Mouse (Mus musculus): ENCODE measurements around the gene Gzma. TPM values are rescaled to one million over a fixed set of nuclear protein-coding genes. Genes with fewer than 3 reads are reported as not detected.

The Gzma gene
- 0.33 and 0.40 TPM in 2 replicates for polyA plus RNA-seq (2015; fragmentation: Nextera tagmentation; extraction: Ambion mirVana)

GRCm38 (mm10) chr13:113100879-113101278 is at the start of gene Gzma:
Gzma (minus strand) TSS chr13:113100981.

DNA sequence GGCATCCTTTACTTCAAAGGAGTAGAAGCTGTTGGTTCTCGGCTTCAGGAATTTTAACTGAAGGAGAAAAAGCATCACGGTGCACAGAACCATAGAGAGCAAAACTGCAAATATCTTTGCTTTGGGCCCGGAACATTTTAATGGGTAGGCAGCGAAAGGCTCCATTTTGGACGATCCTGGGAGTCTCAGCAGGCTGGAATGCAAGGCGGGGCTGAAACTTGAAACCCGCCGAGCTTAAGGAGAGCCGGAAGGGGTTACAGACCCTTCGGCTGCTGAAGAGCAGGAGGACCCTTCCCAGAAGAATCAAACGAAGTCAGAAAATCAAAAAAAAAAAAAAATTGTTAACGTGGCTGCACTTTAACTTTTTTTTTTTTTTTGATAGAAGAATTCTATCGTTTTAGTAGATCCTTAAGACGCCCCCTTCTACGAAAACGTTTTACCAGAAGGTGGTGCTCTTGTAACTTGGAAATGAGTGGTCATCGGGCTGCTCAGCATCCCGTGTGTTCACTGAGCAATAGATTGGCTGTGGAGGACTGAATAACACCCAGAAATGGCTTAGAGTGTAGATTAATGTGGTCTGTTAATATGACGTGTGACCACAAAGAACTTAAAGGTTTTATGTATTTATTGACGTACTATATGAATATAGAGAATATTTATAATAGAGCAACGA is 54.4 kb downstream of the Gzma start, which contains the start of gene Gpx8:
Gene Gpx8, minus strand, starts transcription at position 200 of the 673 bp plus-strand sequence.

Other genes with a start within 250 kb of the Gzma start
- gene Mtrex, start 173.6 kb downstream of the Gzma start, polyA plus RNA-seq (2015; fragmentation: Nextera tagmentation; extraction: Ambion mirVana): 24.7 and 25.8 TPM in 2 replicates
- 10.7 and 12.0 TPM in 2 replicates for gene Dhx29, start 173.5 kb downstream of the Gzma start, polyA plus RNA-seq (2015; fragmentation: Nextera tagmentation; extraction: Ambion mirVana)
- gene Ccno, start 113.2 kb downstream of the Gzma start, polyA plus RNA-seq (2015; fragmentation: Nextera tagmentation; extraction: Ambion mirVana): 0.15 and 0.24 TPM in 2 replicates
- not detected in 2 replicates for gene Mcidas, start 107.1 kb downstream of the Gzma start, polyA plus RNA-seq (2015; fragmentation: Nextera tagmentation; extraction: Ambion mirVana)
- not detected in 2 replicates for gene Cdc20b, start 65.9 kb downstream of the Gzma start, polyA plus RNA-seq (2015; fragmentation: Nextera tagmentation; extraction: Ambion mirVana)
- 70.2 and 104 TPM in 2 replicates for gene Gpx8, start 54.6 kb downstream of the Gzma start, polyA plus RNA-seq (2015; fragmentation: Nextera tagmentation; extraction: Ambion mirVana)
- gene Esm1, start 108.7 kb upstream of the Gzma start, polyA plus RNA-seq (2015; fragmentation: Nextera tagmentation; extraction: Ambion mirVana): 1.1 and 1.3 TPM in 2 replicates
- not detected in 2 replicates for gene Gzmk, start 124.9 kb upstream of the Gzma start, polyA plus RNA-seq (2015; fragmentation: Nextera tagmentation; extraction: Ambion mirVana)
- gene BC067074, start 192.2 kb upstream of the Gzma start, polyA plus RNA-seq (2015; fragmentation: Nextera tagmentation; extraction: Ambion mirVana): 4.4 and 4.7 TPM in 2 replicates

Data from skeletal muscle tissue, postnatal 0 days (tissue).